ENCODE assay signal across 8 mouse cellular contexts in genomic region chr4:130175072-130175711, GRCm38 (mm10). TPM values are rescaled to one million over a fixed set of nuclear protein-coding genes. Genes with fewer than 3 reads are reported as not detected.
A peak's percentile ranks its signal among the peaks of the same experiment; 100 is the strongest.
DNase-seq lines count a peak whose midpoint lies in the region; ATAC-seq and TF ChIP-seq lines count a peak whose summit lies in the region.

TSS of gene Tinagl1 (minus strand) at chr4:130175122.

- H3K27me3 ChIP-seq in liver, adult 2 months (ENCODE audit: control insufficient read depth, insufficient read depth, low read length): no peaks in the 10 kb centered on the region
- H3K27me3 ChIP-seq in embryonic facial prominence, embryonic 12.5 days: peaks cover 31% of the 10 kb centered on the region
- H3K27me3 ChIP-seq in heart, embryonic 10.5 days (ENCODE audit: insufficient read depth, poor library complexity, severe bottlenecking): peaks cover 25% of the 10 kb centered on the region
- H3K27me3 ChIP-seq in kidney, embryonic 14.5 days (ENCODE audit: control insufficient read depth, insufficient read depth, low read length): peaks cover 12% of the 10 kb centered on the region

- peak within 1 kb of the TSS; percentile 79 for H3K4me3 ChIP-seq in liver, adult 2 months (ENCODE audit: insufficient read depth, low read depth, low read length)
- H3K4me3 ChIP-seq in embryonic facial prominence, embryonic 12.5 days: peak within 1 kb of the TSS; percentile 22
- H3K4me3 ChIP-seq in heart, embryonic 10.5 days: peak within 1 kb of the TSS; percentile 59
- H3K4me3 ChIP-seq in kidney, embryonic 14.5 days (ENCODE audit: low read length): peak within 1 kb of the TSS; percentile 31

- WGBS in liver, adult 2 months: 13% methylated on average over 14 of the region's 14 CpGs
- 5% methylated on average over 14 of the region's 14 CpGs for WGBS in embryonic facial prominence, embryonic 12.5 days
- 2% methylated on average over 14 of the region's 14 CpGs for WGBS in heart, embryonic 10.5 days
- 1% methylated on average over 14 of the region's 14 CpGs for WGBS in kidney, embryonic 14.5 days

- TF ChIP-seq POLR2A in liver, adult 2 months (IDR thresholded peaks at IDR 0.05; ENCODE audit: extremely low read depth, insufficient read depth, low read length): no peak

- TF ChIP-seq CTCF in liver, adult 2 months (IDR thresholded peaks at IDR 0.05; ENCODE audit: low read depth, low read length): no peak

- peak within 1 kb of the TSS; percentile 49 for H3K4me2 ChIP-seq in embryonic facial prominence, embryonic 12.5 days (replicated peaks)
- peak within 1 kb of the TSS; percentile 51 for H3K4me2 ChIP-seq in kidney, embryonic 14.5 days (replicated peaks; ENCODE audit: low read depth, low read length)

- no peaks in the 10 kb centered on the region for H3K9me3 ChIP-seq in embryonic facial prominence, embryonic 12.5 days
- no peaks in the 10 kb centered on the region for H3K9me3 ChIP-seq in heart, embryonic 10.5 days
- H3K9me3 ChIP-seq in kidney, embryonic 14.5 days (ENCODE audit: control insufficient read depth, low read length): no peaks in the 10 kb centered on the region

- H3K9ac ChIP-seq in liver, adult 2 months (ENCODE audit: low read depth, low read length): peak within 1 kb of the TSS; percentile 75
- H3K9ac ChIP-seq in embryonic facial prominence, embryonic 12.5 days: peak within 1 kb of the TSS; percentile 3; the same call in 1 of the 2 replicates
- H3K9ac ChIP-seq in kidney, embryonic 14.5 days (ENCODE audit: low read depth, low read length): peak within 1 kb of the TSS; percentile 28; the same call in 1 of the 2 replicates

- peak within 1 kb of the TSS; percentile 69 for H3K27ac ChIP-seq in liver, adult 2 months (replicated peaks; ENCODE audit: insufficient read depth, low read depth, low read length)
- no peak within 1 kb of the TSS for H3K27ac ChIP-seq in embryonic facial prominence, embryonic 12.5 days
- H3K27ac ChIP-seq in heart, embryonic 10.5 days: peak within 1 kb of the TSS; percentile 89
- H3K27ac ChIP-seq in kidney, embryonic 14.5 days (ENCODE audit: low read depth, low read length): peak within 1 kb of the TSS; percentile 59; the same call in 1 of the 2 replicates

- peaks cover 6% of the 10 kb centered on the region for H3K4me1 ChIP-seq in liver, adult 2 months (ENCODE audit: control insufficient read depth, insufficient read depth, low read length)
- H3K4me1 ChIP-seq in embryonic facial prominence, embryonic 12.5 days: peaks cover 36% of the 10 kb centered on the region
- peaks cover 74% of the 10 kb centered on the region for H3K4me1 ChIP-seq in heart, embryonic 10.5 days
- H3K4me1 ChIP-seq in kidney, embryonic 14.5 days (ENCODE audit: control insufficient read depth, insufficient read depth, low read length): peaks cover 44% of the 10 kb centered on the region

- DNase-seq in liver, adult 2 months (ENCODE audit: extremely low read depth, low read depth, low spot score): no peak
- DNase-seq in liver: no peak
- DNase-seq in heart, embryonic 10.5 days (ENCODE audit: low spot score): no peak
- peak; percentile 42 for DNase-seq in lung, postnatal 25 days (ENCODE audit: low spot score)
- DNase-seq in right cerebral cortex, adult 2 months (ENCODE audit: low spot score in 2 of 2): no peak

- no peaks in the 10 kb centered on the region for H3K79me2 ChIP-seq in liver, adult 2 months (ENCODE audit: control insufficient read depth, insufficient read depth, low read length)

- H3K36me3 ChIP-seq in liver, adult 2 months (ENCODE audit: control insufficient read depth, insufficient read depth, low read length): no peaks in the 10 kb centered on the region
- H3K36me3 ChIP-seq in embryonic facial prominence, embryonic 12.5 days: no peaks in the 10 kb centered on the region
- no peaks in the 10 kb centered on the region for H3K36me3 ChIP-seq in heart, embryonic 10.5 days
- H3K36me3 ChIP-seq in kidney, embryonic 14.5 days (ENCODE audit: control insufficient read depth, insufficient read depth, low read length): no peaks in the 10 kb centered on the region

- no peak for ATAC-seq in embryonic facial prominence, embryonic 12.5 days (ENCODE audit: insufficient number of reproducible peaks, insufficient read depth, low FRiP score, low TSS enrichment)
- ATAC-seq in kidney, embryonic 14.5 days (ENCODE audit: low FRiP score, low TSS enrichment): 0 out of 2 replicates have a peak, but pooled peaks have one; percentile 17
- no peak for ATAC-seq in monocyte, adult 5-6 weeks (replicated peaks; ENCODE audit: insufficient number of reproducible peaks, low FRiP score, low TSS enrichment, poor library complexity, severe bottlenecking)

RNA-seq across cellular contexts. Expression of gene Tinagl1, which starts in this region (rescaled TPM):
- total RNA-seq in liver, adult 2 months (2014; rRNA removed): 13.3 and 21.4 TPM in 2 replicates
- polyA plus RNA-seq in liver, adult 2 months (2012; rRNA removed): 30.5 and 35.3 TPM in 2 replicates
- polyA plus RNA-seq in embryonic facial prominence, embryonic 12.5 days (2016; fragmentation: Nextera tagmentation; extraction: Ambion mirVana): 11.8 and 12.9 TPM in 2 replicates
- polyA plus RNA-seq in heart, embryonic 10.5 days (2016; fragmentation: Nextera tagmentation; extraction: Ambion mirVana): 39.0 and 45.2 TPM in 2 replicates
- polyA plus RNA-seq in kidney, embryonic 14.5 days (2014; fragmentation: Nextera tagmentation; extraction: Ambion mirVana): 20.9 and 26.1 TPM in 2 replicates
- total RNA-seq in monocyte, adult 5-6 weeks (2017): not detected in 3 replicates

Comparison
In these comparisons a context has a peak if more than half of its experiments do, and no peak if none do; other contexts are left out.
1. RNA of gene Tinagl1 (total RNA-seq): 13.3 to 21.4 TPM in liver, adult 2 months; not detected in monocyte, adult 5-6 weeks; every median in the first group is over 10 times any median in the second.
2. H3K4me3 ChIP-seq: peak in every context shown above with its lines; median percentile 79 in liver, adult 2 months; 59 in heart, embryonic 10.5 days; 31 in kidney, embryonic 14.5 days; 22 in embryonic facial prominence, embryonic 12.5 days.
3. H3K9ac ChIP-seq: peak in every context shown above with its lines; median percentile 75 in liver, adult 2 months; 28 in kidney, embryonic 14.5 days; 3 in embryonic facial prominence, embryonic 12.5 days.